Mouse (Mus musculus): Measurements from ENCODE around the gene Olfr112. TPM values are rescaled to one million over a fixed set of nuclear protein-coding genes. Genes with fewer than 3 reads are reported as not detected.
"Not testable (repeated sequence)": the region's sequence is repeated elsewhere in the genome, so short reads cannot be mapped to it uniquely, and the experiment has no call there.

Olfr112 gene
- not detected in 2 replicates for polyA plus RNA-seq (2015; fragmentation: Nextera tagmentation; extraction: Ambion mirVana)

- H3K27me3 ChIP-seq (ENCODE audit: insufficient read depth, low read length): no peaks in the 10 kb centered on the region
- DNase-seq (ENCODE audit: low spot score): no peak
- ATAC-seq (replicated peaks; ENCODE audit: low FRiP score, low read depth): no peak
- no peak within 1 kb of the TSS for H3K4me3 ChIP-seq (replicated peaks; ENCODE audit: low read depth, low read length)
- H3K4me1 ChIP-seq (replicated peaks; ENCODE audit: insufficient read depth, low read length): no peaks in the 10 kb centered on the region
- no peaks in the 10 kb centered on the region for H3K9me3 ChIP-seq (replicated peaks; ENCODE audit: low read length)
- H3K9ac ChIP-seq (ENCODE audit: low read depth, low read length): no peak within 1 kb of the TSS
- no peak for TF ChIP-seq CTCF (IDR thresholded peaks at IDR 0.05; ENCODE audit: low read depth)
- H3K27ac ChIP-seq: no peak within 1 kb of the TSS
- no peaks in the 10 kb centered on the region for H3K36me3 ChIP-seq (ENCODE audit: insufficient read depth, low read length)
- no peak within 1 kb of the TSS for H3K4me2 ChIP-seq (ENCODE audit: low read length)
Observed at GRCm38 (mm10) chr17:37569351-37569750, at the start of gene Olfr112. Olfr112 (minus strand) TSS chr17:37569451.

DNA sequence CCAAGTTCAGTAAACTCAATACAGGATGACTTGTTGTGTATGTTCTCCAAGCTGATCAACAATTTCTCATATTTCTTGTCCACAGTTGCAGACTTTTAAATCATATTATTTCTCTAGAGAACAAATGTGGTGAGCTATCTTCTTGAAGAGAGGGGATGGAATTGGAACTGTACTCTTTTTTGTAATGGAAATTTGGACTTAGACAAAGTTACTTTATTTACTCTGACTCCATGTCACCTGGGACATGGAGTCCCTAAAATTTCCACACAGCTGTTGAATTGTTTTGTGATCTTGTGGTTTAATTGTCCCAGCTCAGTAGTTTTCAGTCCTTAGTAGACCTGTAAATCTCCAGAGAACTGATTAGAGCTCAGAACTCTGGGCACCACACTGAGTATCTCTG lies 23.4 kb upstream of the Olfr112 start, which contains the start of gene Olfr114:
Olfr114 (minus strand) TSS at position 101 of the 400 bp plus-strand sequence.
- H3K27ac ChIP-seq: no peak within 1 kb of the TSS
- no peaks in the 10 kb centered on the region for H3K4me1 ChIP-seq (replicated peaks; ENCODE audit: insufficient read depth, low read length)
- no peak for TF ChIP-seq CTCF (IDR thresholded peaks at IDR 0.05; ENCODE audit: low read depth)
- H3K9me3 ChIP-seq (replicated peaks; ENCODE audit: low read length): no peaks in the 10 kb centered on the region
- DNase-seq (ENCODE audit: low spot score): no peak
- H3K4me2 ChIP-seq (ENCODE audit: low read length): no peak within 1 kb of the TSS
- H3K36me3 ChIP-seq (ENCODE audit: insufficient read depth, low read length): no peaks in the 10 kb centered on the region
- H3K4me3 ChIP-seq (replicated peaks; ENCODE audit: low read depth, low read length): no peak within 1 kb of the TSS
- no peaks in the 10 kb centered on the region for H3K27me3 ChIP-seq (ENCODE audit: insufficient read depth, low read length)
- no peak within 1 kb of the TSS for H3K9ac ChIP-seq (ENCODE audit: low read depth, low read length)
- ATAC-seq (replicated peaks; ENCODE audit: low FRiP score, low read depth): no peak

GRCm38 (mm10) chr17:37577563-37577962 lies 8.3 kb upstream of the Olfr112 start, which contains the start of gene Olfr113:
Olfr113 (minus strand) TSS chr17:37577663.
- DNase-seq (ENCODE audit: low spot score) (no peak), ATAC-seq (replicated peaks; ENCODE audit: low FRiP score, low read depth) (no peak)
- Histone ChIP-seq H3K4me2 (ENCODE audit: low read length) (no peak within 1 kb of the TSS), H3K9ac (ENCODE audit: low read depth, low read length) (no peak within 1 kb of the TSS), H3K4me3 (replicated peaks; ENCODE audit: low read depth, low read length) (no peak within 1 kb of the TSS), H3K27me3 (ENCODE audit: insufficient read depth, low read length) (no peaks in the 10 kb centered on the region), H3K9me3 (replicated peaks; ENCODE audit: low read length) (no peaks in the 10 kb centered on the region), H3K36me3 (ENCODE audit: insufficient read depth, low read length) (no peaks in the 10 kb centered on the region), H3K27ac (no peak within 1 kb of the TSS), H3K4me1 (replicated peaks; ENCODE audit: insufficient read depth, low read length) (no peaks in the 10 kb centered on the region)
- no peak for TF ChIP-seq CTCF (IDR thresholded peaks at IDR 0.05; ENCODE audit: low read depth)

- Histone ChIP-seq H3K9ac (ENCODE audit: low read depth, low read length) (no peak overlapping the region), H3K27ac (no peak overlapping the region), H3K4me1 (replicated peaks; ENCODE audit: insufficient read depth, low read length) (no peaks in the 10 kb centered on the region), H3K9me3 (replicated peaks; ENCODE audit: low read length) (no peaks in the 10 kb centered on the region), H3K4me3 (replicated peaks; ENCODE audit: low read depth, low read length) (no peak overlapping the region), H3K36me3 (ENCODE audit: insufficient read depth, low read length) (no peaks in the 10 kb centered on the region), H3K4me2 (ENCODE audit: low read length) (no peak overlapping the region), H3K27me3 (ENCODE audit: insufficient read depth, low read length) (no peaks in the 10 kb centered on the region)
- DNase-seq (ENCODE audit: low spot score) (no peak), ATAC-seq (replicated peaks; ENCODE audit: low FRiP score, low read depth) (no peak)
- no peak for TF ChIP-seq CTCF (IDR thresholded peaks at IDR 0.05; ENCODE audit: low read depth)
- 50% methylated on average over 1 of the region's 1 CpGs for WGBS
Observed at GRCm38 (mm10) chr17:37558913-37559615, 10.2 kb downstream of the Olfr112 start.

DNA sequence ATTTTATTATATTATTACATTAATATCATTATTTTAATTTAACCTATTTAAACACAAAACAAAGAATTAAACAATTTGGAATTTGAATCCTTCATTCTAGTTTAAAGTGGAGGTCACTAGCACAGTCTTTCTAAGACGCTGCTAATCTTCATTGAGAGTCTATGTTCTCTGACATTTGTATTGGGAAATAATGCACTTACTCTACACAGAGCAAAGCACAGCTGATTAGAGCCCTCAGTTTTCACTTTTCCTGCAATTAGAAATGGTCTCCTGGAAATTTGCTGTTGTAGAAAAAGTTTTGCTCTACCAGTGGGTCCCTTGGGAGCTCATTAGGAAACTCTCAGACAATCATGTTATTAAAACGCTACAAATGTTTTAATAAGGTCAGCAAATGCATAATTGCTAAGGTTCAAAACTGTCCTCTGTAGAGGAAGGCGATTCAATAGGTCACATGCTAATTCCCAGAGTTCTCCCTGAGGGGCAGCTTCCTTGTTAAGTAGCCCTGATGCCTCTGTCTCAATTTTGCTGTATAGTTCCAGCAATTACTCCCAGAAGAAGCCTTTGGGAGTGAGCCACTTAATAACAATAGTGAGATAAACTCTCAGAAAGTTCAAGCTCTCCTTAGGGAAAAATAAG lies 25.3 kb downstream of the Olfr112 start:
- no peak overlapping the region for H3K9ac ChIP-seq (ENCODE audit: low read depth, low read length)
- H3K27me3 ChIP-seq (ENCODE audit: insufficient read depth, low read length): no peaks in the 10 kb centered on the region
- WGBS: 70% methylated on average over 3 of the region's 3 CpGs
- no peaks in the 10 kb centered on the region for H3K9me3 ChIP-seq (replicated peaks; ENCODE audit: low read length)
- no peak overlapping the region for H3K4me2 ChIP-seq (ENCODE audit: low read length)
- DNase-seq (ENCODE audit: low spot score): no peak
- H3K4me3 ChIP-seq (replicated peaks; ENCODE audit: low read depth, low read length): no peak overlapping the region
- no peak for ATAC-seq (replicated peaks; ENCODE audit: low FRiP score, low read depth)
- TF ChIP-seq CTCF (IDR thresholded peaks at IDR 0.05; ENCODE audit: low read depth): no peak
- H3K4me1 ChIP-seq (replicated peaks; ENCODE audit: insufficient read depth, low read length): no peaks in the 10 kb centered on the region
- H3K27ac ChIP-seq: no peak overlapping the region
- no peaks in the 10 kb centered on the region for H3K36me3 ChIP-seq (ENCODE audit: insufficient read depth, low read length)

DNA sequence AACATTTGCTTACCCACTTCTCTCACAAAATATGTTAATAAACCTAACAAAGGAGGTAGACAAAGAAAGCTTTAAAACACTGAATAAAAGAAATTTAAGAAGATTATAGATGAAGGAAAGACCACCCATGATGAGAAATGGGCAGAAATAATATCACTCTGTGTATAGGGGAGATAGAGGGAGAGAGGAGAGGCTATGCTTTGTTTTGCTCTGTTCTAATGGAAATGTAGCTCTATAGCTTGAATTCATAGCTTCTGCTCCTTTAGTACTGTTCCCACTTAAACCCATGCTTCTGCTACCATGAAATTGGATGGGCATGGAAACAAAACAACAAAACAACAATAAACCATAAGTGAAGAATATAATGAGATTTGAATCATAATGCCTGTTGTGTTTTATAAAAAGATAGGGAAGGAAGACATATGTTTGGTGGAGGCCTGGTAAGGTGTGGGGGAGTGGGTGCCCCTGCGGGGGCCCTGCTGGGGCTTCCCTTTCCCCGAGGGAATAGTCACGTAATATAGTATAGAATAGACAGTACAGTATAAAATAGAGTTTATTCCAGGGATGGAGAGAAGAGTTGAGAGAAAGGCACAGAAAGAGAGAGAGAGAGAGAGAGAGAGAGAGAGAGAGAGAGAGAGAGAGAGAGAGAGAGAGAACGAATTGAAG lies 27.7 kb downstream of the Olfr112 start:
- no peak overlapping the region for H3K4me2 ChIP-seq (ENCODE audit: low read length)
- no peak for TF ChIP-seq CTCF (IDR thresholded peaks at IDR 0.05; ENCODE audit: low read depth)
- no peak overlapping the region for H3K4me3 ChIP-seq (replicated peaks; ENCODE audit: low read depth, low read length)
- 81% methylated on average over 4 of the region's 4 CpGs for WGBS
- no peaks in the 10 kb centered on the region for H3K4me1 ChIP-seq (replicated peaks; ENCODE audit: insufficient read depth, low read length)
- H3K9ac ChIP-seq (ENCODE audit: low read depth, low read length): no peak overlapping the region
- no peak overlapping the region for H3K27ac ChIP-seq
- ATAC-seq (replicated peaks; ENCODE audit: low FRiP score, low read depth): no peak
- H3K27me3 ChIP-seq (ENCODE audit: insufficient read depth, low read length): no peaks in the 10 kb centered on the region
- H3K9me3 ChIP-seq (replicated peaks; ENCODE audit: low read length): no peaks in the 10 kb centered on the region
- no peak for DNase-seq (ENCODE audit: low spot score)
- no peaks in the 10 kb centered on the region for H3K36me3 ChIP-seq (ENCODE audit: insufficient read depth, low read length)

GRCm38 (mm10) chr17:37538416-37538815 lies 30.8 kb downstream of the Olfr112 start:
- not testable (repeated sequence) for DNase-seq (ENCODE audit: low spot score); H3K4me1 ChIP-seq (replicated peaks; ENCODE audit: insufficient read depth, low read length); H3K4me2 ChIP-seq (ENCODE audit: low read length); H3K27ac ChIP-seq; H3K36me3 ChIP-seq (ENCODE audit: insufficient read depth, low read length); H3K4me3 ChIP-seq (replicated peaks; ENCODE audit: low read depth, low read length); H3K9ac ChIP-seq (ENCODE audit: low read depth, low read length); ATAC-seq (replicated peaks; ENCODE audit: low FRiP score, low read depth); H3K9me3 ChIP-seq (replicated peaks; ENCODE audit: low read length); H3K27me3 ChIP-seq (ENCODE audit: insufficient read depth, low read length)
- WGBS: 35% methylated on average over 1 of the region's 1 CpGs
